Mouse (Mus musculus) midbrain, embryonic 10.5 days (tissue): Measurements from ENCODE around the gene Lrrc52. TPM values are rescaled to one million over a fixed set of nuclear protein-coding genes. Genes with fewer than 3 reads are reported as not detected.

Experiments used
- DNase-seq: peaks from one replicate; pipeline ENCODE4 v3.0.0-alpha.2; 2017; ENCODE audit warnings: low spot score
- H3K27ac ChIP-seq: fragments of 300-500 bp; sonication (generic); replicated peaks from 2 replicates; pipeline ENCODE4 v1.5.1; 2016; ENCODE audit warnings: mild to moderate bottlenecking
- H3K27me3 ChIP-seq: fragments of 300-500 bp; sonication (generic); 2 replicates; pipeline ENCODE4 v1.6.1; 2016; ENCODE audit warnings: low read depth, mild to moderate bottlenecking; ENCODE audit not compliant: poor library complexity, severe bottlenecking
- H3K36me3 ChIP-seq: fragments of 300-500 bp; sonication (generic); 2 replicates; pipeline ENCODE4 v1.6.1; 2016; ENCODE audit warnings: mild to moderate bottlenecking, moderate library complexity
- H3K4me1 ChIP-seq: fragments of 300-500 bp; sonication (generic); 2 replicates; pipeline ENCODE4 v1.6.1; 2016
- H3K4me3 ChIP-seq: fragments of 300-500 bp; sonication (generic); 2 replicates; pipeline ENCODE4 v1.5.1; 2016; ENCODE audit warnings: mild to moderate bottlenecking, moderate library complexity
- H3K9me3 ChIP-seq: fragments of 300-500 bp; sonication (generic); replicated peaks from 2 replicates; pipeline ENCODE4 v1.6.1; 2016; ENCODE audit warnings: mild to moderate bottlenecking
- WGBS: fragments of 180-500 bp; shearing (Covaris S2); methylation state at CpG from one replicate; pipeline ENCODE4 v1.1.7; 2016; 5-methylcytosine and 5-hydroxymethylcytosine counted together
- polyA plus RNA-seq: library from polyadenylated mRNA; unstranded; fragments of >200 nt; fragmentation: Nextera tagmentation; extraction: Ambion mirVana; gene quantifications from 2 replicates; pipeline ENCODE4 v1.2.1, GENCODE M21; 2016

Lrrc52 gene
- polyA plus RNA-seq, 1 experiment from 2014 or later = not detected

DNA sequence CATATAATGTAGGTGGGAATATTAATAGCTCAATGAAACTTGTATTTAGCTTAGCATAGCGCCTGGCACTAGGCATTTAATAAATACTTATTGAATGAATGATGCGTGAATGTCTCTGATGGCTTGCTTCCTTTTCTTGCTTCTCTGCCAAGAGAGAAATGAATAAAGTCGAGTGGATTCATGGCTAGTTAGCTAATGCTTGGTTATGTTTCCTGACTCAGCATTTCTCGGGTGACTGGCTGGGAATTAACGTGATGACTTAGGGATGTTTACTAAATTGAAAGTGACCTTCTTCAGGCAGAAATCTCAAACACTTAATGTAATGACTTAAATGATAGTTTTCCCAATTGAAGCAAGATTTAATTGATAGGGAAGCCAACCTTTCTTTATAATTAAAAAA, 1.3 kb upstream of the Lrrc52 start:
- H3K4me3 ChIP-seq = no peak overlapping the region
- H3K36me3 ChIP-seq = no peaks in the 10 kb centered on the region
- DNase-seq = no peak
- no peak overlapping the region for H3K27ac ChIP-seq
- no peaks in the 10 kb centered on the region for H3K9me3 ChIP-seq
- H3K4me1 ChIP-seq = no peaks in the 10 kb centered on the region
- H3K27me3 ChIP-seq = no peaks in the 10 kb centered on the region
- 86% methylated on average over 5 of the region's 5 CpGs for WGBS

- H3K27me3 ChIP-seq = no peaks in the 10 kb centered on the region
Observed at GRCm38 (mm10) chr1:167457311-167457710, 9.3 kb downstream of the Lrrc52 start.

GRCm38 (mm10) chr1:167453048-167453447, 13.5 kb downstream of the Lrrc52 start:
- Histone ChIP-seq H3K36me3 (no peaks in the 10 kb centered on the region), H3K27ac (no peak overlapping the region), H3K9me3 (no peaks in the 10 kb centered on the region), H3K4me3 (no peak overlapping the region), H3K27me3 (no peaks in the 10 kb centered on the region), H3K4me1 (peaks cover 5% of the 10 kb centered on the region; the same call in 1 of the 2 replicates)
- 91% methylated on average over 3 of the region's 3 CpGs for WGBS
- no peak for DNase-seq

More at GRCm38 (mm10) chr1:167457311-167457710, 9.3 kb downstream of the Lrrc52 start:
- 86% methylated on average over 3 of the region's 3 CpGs for WGBS
- no peaks in the 10 kb centered on the region for H3K4me1 ChIP-seq
- no peaks in the 10 kb centered on the region for H3K36me3 ChIP-seq
- DNase-seq = no peak
- no peaks in the 10 kb centered on the region for H3K9me3 ChIP-seq
- H3K4me3 ChIP-seq = no peak overlapping the region
- H3K27ac ChIP-seq = no peak overlapping the region

GRCm38 (mm10) chr1:167452456-167452855, 14.1 kb downstream of the Lrrc52 start:
- H3K27me3 ChIP-seq = no peaks in the 10 kb centered on the region
- peaks cover 5% of the 10 kb centered on the region; the same call in 1 of the 2 replicates for H3K4me1 ChIP-seq
- H3K36me3 ChIP-seq = no peaks in the 10 kb centered on the region
- no peak for DNase-seq
- no peak overlapping the region for H3K4me3 ChIP-seq
- H3K27ac ChIP-seq = no peak overlapping the region
- H3K9me3 ChIP-seq = no peaks in the 10 kb centered on the region
- 84% methylated on average over 6 of the region's 6 CpGs for WGBS

DNA sequence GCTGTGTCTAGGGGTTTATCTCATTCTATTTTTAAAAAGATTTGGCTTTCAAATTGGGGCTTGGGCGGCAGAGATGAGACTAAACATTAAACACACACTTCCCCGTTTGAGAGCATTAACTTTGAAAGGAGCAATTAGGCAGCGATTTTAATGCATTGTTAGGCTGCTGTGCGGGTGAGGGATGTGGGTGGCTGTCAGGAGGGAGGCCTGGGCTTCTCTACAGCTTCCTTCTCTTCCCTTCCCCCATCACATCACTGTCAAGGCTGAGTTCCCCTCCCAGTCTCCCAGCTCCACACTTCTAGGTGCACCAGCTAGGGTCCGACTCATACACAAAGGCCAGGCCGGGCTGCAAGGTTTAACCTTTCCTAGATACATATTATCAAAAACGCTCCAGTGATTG, 18.0 kb downstream of the Lrrc52 start:
- WGBS = 45% methylated on average over 7 of the region's 7 CpGs
- no peak for DNase-seq
- Histone ChIP-seq H3K4me3 (no peak overlapping the region), H3K27me3 (no peaks in the 10 kb centered on the region), H3K4me1 (peaks cover 5% of the 10 kb centered on the region; the same call in 1 of the 2 replicates), H3K36me3 (no peaks in the 10 kb centered on the region), H3K9me3 (no peaks in the 10 kb centered on the region), H3K27ac (no peak overlapping the region)

GRCm38 (mm10) chr1:167448088-167448487, 18.5 kb downstream of the Lrrc52 start:
- H3K27ac ChIP-seq = no peak overlapping the region
- no peaks in the 10 kb centered on the region for H3K36me3 ChIP-seq
- no peak for DNase-seq
- 73% methylated on average over 6 of the region's 6 CpGs for WGBS
- no peaks in the 10 kb centered on the region for H3K9me3 ChIP-seq
- H3K27me3 ChIP-seq = no peaks in the 10 kb centered on the region
- no peak overlapping the region for H3K4me3 ChIP-seq
- peaks cover 5% of the 10 kb centered on the region; the same call in 1 of the 2 replicates for H3K4me1 ChIP-seq

DNA sequence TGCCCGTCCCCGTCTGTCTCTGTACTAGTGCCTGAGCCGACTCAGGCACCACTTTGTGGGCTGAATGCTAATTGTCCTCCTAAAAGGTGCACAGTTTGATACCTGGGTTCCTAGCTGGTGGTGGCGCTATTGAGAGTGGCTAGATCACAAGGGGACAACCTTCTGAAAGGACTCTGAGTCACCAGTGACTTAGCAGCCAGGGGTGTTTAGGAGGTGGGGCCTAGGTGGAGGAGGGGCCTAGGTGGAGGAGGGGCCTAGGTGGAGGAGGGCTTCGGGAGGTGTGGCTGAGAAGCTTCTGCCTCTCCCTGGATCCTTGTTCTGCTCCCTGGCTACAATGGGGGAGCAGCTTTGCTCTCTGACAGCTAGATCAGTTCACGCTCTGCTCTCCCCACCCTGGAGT, 20.1 kb downstream of the Lrrc52 start:
- Histone ChIP-seq H3K36me3 (no peaks in the 10 kb centered on the region), H3K9me3 (no peaks in the 10 kb centered on the region), H3K27me3 (no peaks in the 10 kb centered on the region), H3K4me1 (peaks cover 5% of the 10 kb centered on the region; the same call in 1 of the 2 replicates), H3K27ac (no peak overlapping the region), H3K4me3 (no peak overlapping the region)
- DNase-seq = no peak
- WGBS = 76% methylated on average over 6 of the region's 6 CpGs

- no peaks in the 10 kb centered on the region for H3K27me3 ChIP-seq
- no peak overlapping the region for H3K27ac ChIP-seq
- H3K36me3 ChIP-seq = no peaks in the 10 kb centered on the region
- no peak overlapping the region for H3K4me3 ChIP-seq
- no peak for DNase-seq
- H3K4me1 ChIP-seq = peaks cover 5% of the 10 kb centered on the region; the same call in 1 of the 2 replicates
- WGBS = 87% methylated on average over 4 of the region's 4 CpGs
- H3K9me3 ChIP-seq = no peaks in the 10 kb centered on the region
Observed at GRCm38 (mm10) chr1:167445167-167445566, 21.4 kb downstream of the Lrrc52 start.

GRCm38 (mm10) chr1:167438231-167438885, 28.2 kb downstream of the Lrrc52 start:
- WGBS = 79% methylated on average over 9 of the region's 9 CpGs
- DNase-seq = no peak
- no peaks in the 10 kb centered on the region for H3K27me3 ChIP-seq
- no peak overlapping the region for H3K4me3 ChIP-seq
- H3K27ac ChIP-seq = no peak overlapping the region
- no peaks in the 10 kb centered on the region for H3K4me1 ChIP-seq
- no peaks in the 10 kb centered on the region for H3K9me3 ChIP-seq
- H3K36me3 ChIP-seq = no peaks in the 10 kb centered on the region

GRCm38 (mm10) chr1:167437091-167437490, 29.5 kb downstream of the Lrrc52 start:
- Histone ChIP-seq H3K9me3 (no peaks in the 10 kb centered on the region), H3K4me1 (no peaks in the 10 kb centered on the region), H3K4me3 (no peak overlapping the region), H3K36me3 (no peaks in the 10 kb centered on the region), H3K27me3 (no peaks in the 10 kb centered on the region), H3K27ac (no peak overlapping the region)
- no peak for DNase-seq
- 89% methylated on average over 7 of the region's 7 CpGs for WGBS

DNA sequence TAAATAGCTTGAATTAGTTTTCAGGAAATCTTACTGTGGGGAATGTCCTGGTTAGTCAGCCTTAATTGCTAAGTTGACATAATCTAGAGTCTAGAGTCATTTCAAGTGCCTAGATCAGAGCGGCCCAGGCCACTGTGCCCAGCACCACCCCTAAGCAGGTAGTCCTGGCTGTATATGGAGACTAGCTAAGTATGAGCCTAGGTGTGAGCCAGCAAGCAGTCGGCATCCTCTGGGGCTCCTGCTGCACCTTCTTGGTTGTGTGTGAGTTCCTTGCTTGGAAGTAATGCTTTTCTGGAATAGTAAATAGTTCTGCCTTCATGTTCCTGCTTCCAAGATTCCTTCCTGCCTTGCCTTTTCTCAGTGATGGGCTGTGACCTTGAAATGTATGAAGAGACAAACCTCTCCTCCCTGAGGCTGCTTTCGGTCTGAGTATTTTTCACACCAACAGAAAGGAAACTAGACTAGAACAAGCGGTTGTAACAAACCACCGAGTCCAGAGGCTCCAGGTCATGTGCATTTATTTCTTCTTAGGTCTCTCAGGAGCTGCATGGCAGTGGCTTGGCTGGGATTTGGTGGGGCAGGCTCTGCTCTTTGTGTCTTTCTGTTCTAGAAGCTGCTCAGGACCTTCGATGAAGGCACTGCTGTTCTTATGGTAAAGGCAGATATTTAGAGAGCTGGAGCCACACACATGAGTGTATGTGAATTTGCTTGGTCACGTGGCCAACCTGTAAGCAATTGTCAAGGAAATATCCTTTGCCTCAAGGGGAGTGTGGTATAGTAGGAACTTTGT, 30.2 kb downstream of the Lrrc52 start:
- Histone ChIP-seq H3K9me3 (no peaks in the 10 kb centered on the region), H3K27me3 (no peaks in the 10 kb centered on the region), H3K4me3 (no peak overlapping the region), H3K4me1 (no peaks in the 10 kb centered on the region), H3K36me3 (no peaks in the 10 kb centered on the region), H3K27ac (no peak overlapping the region)
- 85% methylated on average over 7 of the region's 7 CpGs for whole genome bisulfite sequencing
- no peak for DNase-seq

DNA sequence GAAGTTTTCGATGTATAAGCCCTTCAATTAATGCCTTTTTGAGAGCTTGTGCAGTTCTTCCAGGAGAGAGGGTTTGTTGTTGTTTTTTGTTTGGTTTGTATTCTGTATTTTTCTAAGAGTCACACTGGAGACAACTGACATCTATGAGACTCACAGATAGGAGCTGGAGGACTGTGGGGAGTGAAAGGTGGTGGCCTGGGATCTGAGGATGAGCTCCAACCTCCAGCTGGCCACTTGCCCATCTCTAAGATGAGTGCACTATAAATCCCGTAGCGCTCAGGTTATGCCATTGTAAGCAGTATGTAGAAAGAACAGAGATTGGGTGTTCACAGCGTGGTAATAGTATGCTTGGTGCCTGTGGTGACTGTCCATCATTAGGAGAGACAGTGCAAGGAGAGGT, 31.6 kb downstream of the Lrrc52 start:
- Histone ChIP-seq H3K27ac (no peak overlapping the region), H3K36me3 (no peaks in the 10 kb centered on the region), H3K9me3 (no peaks in the 10 kb centered on the region), H3K27me3 (no peaks in the 10 kb centered on the region), H3K4me3 (no peak overlapping the region), H3K4me1 (no peaks in the 10 kb centered on the region)
- no peak for DNase-seq
- WGBS = 89% methylated on average over 4 of the region's 4 CpGs

DNA sequence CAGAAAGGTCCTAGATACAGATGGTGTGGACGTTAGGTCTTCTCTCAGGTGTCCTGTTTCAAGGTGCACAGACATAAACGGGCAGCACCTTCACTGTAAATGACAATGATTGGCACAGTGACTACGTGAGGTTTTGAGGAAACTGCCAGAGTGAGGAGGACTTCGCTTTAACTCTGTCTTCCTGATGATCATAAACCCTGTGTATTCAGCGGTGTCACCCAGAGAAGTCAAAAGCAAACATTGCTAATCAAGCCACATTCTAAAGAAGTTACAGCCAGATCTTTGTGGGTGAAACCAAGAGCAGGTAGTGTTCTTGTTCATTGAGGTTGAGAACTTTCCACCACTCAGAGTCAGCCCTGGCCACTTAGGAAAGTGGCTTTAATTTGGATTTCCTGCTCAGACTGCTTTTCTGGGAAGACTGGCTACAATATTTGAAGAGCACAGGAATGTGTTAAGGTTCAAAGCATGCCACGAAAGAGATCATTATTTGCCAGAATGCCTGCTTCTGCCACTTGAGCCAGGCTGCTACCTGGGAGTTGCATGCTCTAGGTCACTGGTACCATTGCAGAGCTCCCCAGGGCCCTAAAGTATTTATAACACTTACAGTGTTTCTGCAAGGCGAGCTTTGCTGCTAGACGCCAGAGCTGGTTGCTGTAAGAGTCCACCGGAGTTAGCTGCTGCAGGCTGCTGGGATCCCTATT, 35.5 kb downstream of the Lrrc52 start:
- no peaks in the 10 kb centered on the region for H3K4me1 ChIP-seq
- no peak overlapping the region for H3K27ac ChIP-seq
- 79% methylated on average over 9 of the region's 9 CpGs for WGBS
- H3K4me3 ChIP-seq = no peak overlapping the region
- no peak for DNase-seq
- no peaks in the 10 kb centered on the region for H3K27me3 ChIP-seq
- H3K9me3 ChIP-seq = no peaks in the 10 kb centered on the region
- H3K36me3 ChIP-seq = no peaks in the 10 kb centered on the region
